Mouse (Mus musculus) common myeloid progenitor, adult 5-6 weeks (primary cell): ENCODE measurements around the gene Ager. TPM values are rescaled to one million over a fixed set of nuclear protein-coding genes. Genes with fewer than 3 reads are reported as not detected.

ENCODE experiments used
- ATAC-seq: replicated peaks from 2 replicates; pipeline ENCODE4 v1.8.0; 2016; ENCODE audit warnings: low read depth, mild to moderate bottlenecking, moderate TSS enrichment, inconsistent platforms; ENCODE audit not compliant: poor library complexity, severe bottlenecking
- total RNA-seq: library from RNA; stranded (forward); fragments of 200-1000, 187-1606 nt; gene quantifications from 2 replicates; pipeline ENCODE4 v1.2.3, GENCODE M21; 2017

Gene Ager
- total RNA-seq, 1 experiment from 2014 or later = 0.73 TPM

DNA sequence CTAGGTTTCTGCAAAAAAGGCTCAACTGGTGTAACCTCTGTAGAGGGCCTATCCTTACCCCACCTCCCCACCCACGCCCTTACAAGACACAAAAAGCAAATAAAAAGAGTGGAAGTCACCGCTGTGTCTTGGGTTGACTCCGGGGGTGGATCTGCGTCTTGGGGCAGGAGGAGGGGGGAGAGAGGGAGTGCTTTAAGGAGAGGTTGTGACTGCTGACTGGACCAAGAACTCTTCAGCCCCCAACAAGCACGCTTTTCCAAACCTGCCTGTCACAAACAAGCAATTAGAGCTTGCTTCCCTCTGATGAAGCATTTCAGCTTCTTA, 30.9 kb downstream of the Ager start:
- no peak for ATAC-seq

DNA sequence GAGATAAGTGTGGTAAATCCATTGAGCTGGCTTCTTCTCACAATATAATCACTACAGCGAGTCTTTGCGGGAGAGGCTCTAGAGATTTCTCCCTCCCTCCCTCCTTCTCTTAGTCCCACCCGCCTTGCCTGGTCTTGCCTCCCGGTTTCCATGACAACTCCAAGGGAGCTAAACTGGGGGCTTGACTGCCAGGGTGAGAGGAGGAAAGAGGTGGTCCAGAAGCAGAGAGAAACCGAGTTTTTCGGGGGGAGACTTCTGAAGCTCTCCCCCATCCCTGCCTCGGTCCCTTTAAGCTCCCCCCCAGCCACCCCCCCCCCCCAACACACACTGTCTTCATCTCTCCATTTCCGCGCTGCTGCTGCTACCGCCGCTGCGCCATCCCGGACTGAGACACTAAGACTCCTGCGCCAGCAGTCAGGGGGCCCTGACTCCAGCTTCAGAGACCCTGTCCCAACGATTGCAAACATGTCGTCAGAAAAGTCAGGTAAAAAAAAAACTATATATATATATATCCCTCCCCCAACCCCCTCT, 31.6 kb downstream of the Ager start, which contains the start of gene Prrt1:
Gene Prrt1, plus strand, starts transcription at position 313 of the 531 bp plus-strand sequence.
- ATAC-seq = no peak

DNA sequence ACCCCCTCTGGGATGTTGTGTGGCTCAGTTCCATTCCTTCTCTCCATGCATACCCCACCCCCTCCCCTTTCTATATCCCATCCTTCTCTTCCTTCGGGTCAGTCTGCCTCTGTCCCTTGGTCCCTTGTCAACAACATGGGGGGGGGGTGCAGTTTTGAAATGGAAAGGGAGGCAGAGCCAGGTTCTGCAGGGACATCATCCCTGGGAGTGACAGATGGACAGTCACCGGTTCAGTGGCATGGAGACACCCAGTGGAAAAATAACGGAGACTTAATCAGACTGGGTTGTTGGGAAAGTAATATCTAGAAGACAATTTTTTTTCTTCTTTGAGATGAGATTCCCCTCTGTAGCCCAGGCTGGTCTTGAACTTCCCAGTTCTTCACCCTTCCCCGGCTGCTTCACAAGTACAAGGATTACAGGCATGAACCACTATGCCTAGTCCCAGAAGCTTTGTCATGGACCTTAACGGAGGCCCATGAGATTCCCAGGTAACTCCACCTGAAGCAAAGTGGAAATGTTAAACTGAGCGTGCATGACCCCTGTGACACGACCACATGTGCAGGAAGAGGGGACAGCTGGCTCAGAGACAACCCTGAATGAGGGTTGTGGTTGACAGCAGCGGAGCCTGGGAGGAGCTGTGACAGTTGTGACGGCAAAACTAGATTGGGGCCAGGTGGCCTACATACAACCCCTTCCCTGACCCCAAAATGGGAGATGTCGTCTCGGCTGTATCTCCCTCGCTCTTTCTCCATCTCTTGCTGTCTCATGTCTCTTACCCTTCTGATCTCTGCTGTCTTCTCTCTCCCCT, 32.3 kb downstream of the Ager start:
- no peak for ATAC-seq

DNA sequence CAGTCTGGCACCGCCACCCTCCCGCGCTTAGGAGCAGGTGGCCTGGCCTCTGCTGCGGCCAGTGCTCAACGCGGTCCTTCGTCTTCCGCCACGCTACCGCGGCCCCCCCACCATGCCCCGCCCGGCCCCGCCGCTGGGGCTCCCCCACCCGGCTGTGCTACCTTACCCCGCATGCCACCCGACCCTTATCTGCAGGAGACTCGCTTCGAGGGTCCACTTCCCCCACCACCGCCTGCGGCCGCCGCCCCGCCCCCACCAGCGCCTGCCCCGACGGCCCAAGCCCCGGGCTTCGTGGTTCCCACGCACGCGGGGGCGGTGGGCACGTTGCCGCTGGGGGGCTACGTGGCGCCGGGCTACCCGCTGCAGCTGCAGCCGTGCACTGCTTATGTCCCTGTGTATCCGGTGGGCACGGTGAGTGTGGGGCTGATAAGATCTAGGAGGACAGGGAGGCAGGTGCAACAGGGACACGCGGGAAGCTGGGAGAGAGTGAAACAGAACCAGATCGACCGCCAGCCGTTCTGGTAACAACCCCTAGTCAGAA, 33.2 kb downstream of the Ager start:
- no peak for ATAC-seq

DNA sequence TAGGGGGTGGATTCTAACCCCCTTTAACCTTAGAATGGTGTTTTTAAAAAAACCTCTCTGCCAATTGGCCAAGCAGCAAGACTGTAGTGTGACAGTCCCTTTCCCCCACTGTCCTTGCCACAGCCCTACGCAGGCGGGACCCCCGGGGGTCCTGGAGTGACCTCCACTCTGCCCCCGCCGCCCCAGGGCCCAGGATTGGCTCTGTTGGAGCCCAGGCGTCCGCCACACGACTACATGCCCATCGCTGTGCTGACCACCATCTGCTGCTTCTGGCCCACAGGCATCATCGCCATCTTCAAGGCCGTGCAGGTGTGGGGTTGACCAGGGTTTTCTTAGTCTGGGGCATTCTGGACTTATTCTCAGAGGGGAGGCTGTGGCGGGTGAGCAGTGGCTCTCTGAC, 34.0 kb downstream of the Ager start:
- no peak for ATAC-seq

DNA sequence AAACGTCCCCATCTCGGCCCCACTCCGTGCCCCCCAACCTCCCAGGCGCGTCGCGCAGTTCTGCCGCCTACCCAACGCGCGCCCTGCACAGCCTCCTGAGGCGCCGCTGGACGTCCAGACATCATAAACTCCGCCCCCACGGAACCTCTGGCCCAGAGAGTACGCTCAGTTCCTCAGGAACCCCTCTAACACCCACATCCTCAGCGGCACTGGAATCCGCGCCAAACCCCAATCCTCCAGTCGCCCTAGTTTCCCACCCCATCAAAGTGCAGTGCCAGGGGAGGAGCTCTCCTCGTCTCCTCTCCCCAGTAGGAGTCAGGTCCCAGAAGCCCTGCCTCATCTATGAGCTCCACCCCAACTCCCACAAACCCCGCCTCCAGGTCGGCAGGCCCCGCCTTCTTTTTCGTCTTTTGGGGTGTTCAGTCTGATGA, 34.6 kb downstream of the Ager start:
- peak; percentile 86 for ATAC-seq

DNA sequence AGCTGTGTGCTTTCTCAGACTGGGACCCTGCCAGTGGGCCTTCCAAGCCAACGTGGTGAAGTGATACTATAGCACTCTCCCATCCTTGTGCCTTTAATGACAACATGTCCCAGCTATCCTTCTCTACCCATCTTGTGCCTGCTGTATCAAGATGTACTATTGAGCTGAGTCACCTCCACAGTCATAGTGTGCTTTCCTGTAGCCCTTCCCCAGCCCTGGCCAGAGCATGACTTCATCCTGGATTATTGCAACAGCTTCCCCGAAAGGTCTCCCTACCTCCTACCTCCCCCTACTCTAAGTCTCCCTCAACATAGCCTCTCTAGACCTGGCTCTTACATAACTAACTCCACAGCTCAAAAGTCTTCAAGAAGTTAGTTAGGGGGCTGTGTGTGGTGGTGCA, 38.0 kb downstream of the Ager start:
- no peak for ATAC-seq

DNA sequence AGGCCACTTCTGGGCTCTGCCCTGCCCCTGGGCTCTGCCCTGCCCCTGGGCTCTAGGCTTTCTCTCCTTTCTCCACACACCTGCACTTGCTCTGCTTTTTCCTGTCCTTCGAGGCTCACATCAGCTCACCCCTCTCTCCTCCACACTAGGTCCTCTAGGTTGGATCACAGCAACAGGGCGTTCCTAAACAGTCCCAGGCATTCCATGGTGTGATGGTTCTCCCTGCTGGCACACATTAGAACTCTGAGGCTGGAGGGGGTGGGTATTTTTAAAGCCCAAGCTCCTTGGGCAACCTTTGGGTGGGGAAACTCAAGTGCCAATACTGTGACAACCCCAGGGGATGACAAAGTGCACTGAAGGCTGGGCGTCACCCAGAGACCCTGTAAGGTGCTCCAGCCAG, 39.8 kb downstream of the Ager start:
- no peak for ATAC-seq

DNA sequence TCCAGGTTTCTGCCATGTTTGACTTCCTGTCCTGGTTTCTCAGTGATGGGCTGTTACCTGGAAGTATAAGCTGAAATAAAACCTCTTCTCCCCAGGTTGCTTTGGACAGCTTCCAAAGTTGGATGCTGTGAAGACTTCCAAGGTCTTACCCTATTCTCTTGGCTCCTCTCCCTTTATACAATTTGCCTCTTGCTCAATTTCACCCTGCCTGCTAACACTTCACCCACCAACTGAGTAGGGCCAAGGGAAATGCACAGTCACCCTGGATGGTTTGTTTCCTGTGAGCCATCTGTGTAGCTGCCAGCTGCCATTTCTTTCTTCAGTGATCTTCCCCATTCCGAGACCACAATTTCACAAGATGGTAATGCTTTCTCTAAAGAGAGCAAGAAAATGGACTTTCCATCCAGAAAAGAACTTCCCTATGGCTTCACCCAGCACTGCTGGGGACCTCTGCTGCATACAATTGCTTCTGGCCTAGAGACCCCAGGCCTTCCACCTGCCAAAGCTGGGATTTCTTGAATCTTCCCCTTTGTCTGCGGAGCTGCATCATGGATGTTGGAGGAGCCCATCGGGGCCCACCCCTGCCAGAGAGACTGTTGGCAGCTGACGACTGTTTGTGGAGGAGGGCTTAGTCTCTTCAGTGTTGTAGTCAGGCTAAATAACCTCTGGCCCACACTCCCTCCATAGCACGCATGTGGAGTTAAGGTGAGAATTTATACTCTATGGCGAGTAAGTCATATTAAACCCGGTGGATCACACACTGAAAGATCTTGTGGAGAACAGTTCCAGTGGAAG, 42.0 kb downstream of the Ager start:
- peak; percentile 72 for ATAC-seq

DNA sequence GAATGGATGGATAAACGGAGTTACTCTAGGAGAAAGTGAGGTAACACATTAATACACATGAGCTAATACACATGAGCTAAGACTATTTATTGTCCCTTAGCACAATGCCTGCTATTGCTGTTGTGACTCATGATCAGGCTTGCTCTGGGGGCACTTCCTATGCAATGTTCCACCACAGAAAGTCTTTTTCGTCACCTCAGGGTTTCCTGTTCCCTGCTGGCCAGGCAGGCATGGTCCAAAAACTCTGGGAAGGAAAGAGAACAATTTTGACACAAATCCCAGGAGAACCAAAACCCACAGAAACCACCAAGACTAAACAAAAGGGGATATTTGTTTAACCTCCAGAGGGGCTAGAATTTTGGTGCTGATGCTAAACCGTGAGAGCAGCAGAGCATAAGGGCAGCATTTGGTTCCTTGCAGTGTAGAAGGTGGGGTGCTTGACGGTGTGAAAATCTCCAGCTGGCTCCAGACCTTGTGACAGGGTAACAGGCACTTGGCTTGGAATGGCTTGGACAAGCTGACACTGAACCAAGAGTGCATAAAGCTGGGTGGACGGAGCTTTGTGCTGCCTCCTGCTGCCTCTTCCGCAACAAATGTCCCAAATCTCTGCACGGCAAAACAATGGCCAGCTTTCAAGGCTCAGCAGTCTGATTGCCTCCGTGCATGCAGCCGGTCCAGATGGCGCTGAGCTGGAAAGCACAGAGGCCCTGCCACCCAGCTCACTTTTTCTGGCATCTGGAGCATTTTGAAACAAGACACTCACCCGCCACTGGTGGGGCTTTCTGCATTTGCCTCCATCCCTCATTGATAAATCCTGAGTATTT, 43.3 kb downstream of the Ager start:
- ATAC-seq = no peak

DNA sequence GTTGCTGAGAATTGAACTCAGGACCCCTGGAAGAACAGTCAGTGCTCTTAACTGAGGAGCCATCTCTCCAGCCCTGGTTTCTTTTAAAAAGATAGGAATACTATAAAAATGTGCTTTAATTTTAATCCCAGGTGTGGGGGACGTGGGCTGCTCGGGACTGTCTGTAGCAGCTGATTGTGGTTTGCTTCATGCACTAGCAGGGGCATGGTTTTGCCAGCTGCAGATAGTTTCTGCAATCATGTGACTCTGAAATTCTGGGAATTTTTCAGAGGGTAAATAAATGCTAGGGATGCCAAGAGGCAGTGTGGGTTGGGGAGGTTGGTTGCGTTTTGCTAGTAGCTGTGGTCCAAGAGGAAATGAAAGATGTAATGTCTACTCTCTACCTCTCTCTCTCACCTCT, 44.3 kb downstream of the Ager start:
- ATAC-seq = no peak

DNA sequence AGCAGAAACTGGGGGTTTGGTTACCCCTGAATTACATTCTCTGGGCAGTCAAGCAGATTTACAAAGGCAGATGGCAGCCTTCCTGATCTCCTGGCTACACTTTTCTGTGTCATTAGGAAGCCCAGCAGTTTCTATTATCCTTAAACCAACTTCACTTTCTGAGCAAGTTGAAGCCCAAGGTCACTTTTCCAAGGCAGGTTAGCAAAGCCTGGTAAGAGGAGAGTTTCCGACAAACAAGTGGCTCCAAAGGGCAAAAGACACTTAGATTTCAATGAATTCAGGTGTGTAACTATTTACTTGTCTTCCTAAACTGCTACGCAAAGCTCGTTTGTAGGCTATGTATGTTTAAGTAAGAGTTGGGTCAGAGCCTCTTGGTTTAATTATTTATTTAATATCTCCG, 45.7 kb downstream of the Ager start:
- ATAC-seq = no peak

DNA sequence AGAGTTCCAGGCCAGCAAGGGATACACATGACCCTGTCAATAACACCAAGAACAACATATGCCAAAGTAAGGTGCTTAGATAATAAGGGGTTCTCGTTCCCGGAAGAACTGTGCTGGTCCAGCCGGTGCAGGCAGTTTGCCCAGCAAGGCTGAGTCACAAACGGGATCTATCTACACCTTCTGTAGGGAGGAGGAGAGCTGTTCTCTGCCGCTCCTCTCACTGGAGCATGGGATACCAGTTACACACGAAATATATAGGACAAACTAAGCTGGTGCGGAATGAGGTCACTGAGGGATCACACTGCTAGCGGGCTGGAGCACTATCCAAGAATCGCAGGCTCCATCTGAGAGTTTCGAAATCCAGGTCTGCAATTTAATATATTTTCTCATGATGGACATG, 46.3 kb downstream of the Ager start:
- ATAC-seq = no peak

DNA sequence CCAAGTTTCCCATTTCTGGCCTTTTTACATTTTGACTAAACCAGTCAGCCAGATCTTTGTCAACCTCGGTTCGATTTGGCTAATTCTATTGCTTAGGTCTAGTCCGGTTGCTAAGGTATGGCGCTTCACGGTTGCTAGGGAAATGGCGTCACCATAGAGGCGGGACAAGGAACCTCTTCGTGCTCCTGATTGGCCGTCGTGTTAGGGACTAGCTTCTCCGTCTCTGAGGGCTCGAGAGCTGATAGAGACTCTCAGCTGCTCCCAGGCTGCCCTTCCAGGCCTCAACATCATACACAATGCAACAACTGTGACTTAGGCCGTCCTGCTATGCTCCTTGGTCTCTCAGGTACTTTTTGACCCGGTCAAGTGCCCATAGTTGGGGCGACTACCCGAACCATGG, 46.9 kb downstream of the Ager start, which contains the start of gene Fkbpl:
Gene Fkbpl, plus strand, starts transcription at position 157 of the 400 bp plus-strand sequence.
- peak; percentile 77 for ATAC-seq

DNA sequence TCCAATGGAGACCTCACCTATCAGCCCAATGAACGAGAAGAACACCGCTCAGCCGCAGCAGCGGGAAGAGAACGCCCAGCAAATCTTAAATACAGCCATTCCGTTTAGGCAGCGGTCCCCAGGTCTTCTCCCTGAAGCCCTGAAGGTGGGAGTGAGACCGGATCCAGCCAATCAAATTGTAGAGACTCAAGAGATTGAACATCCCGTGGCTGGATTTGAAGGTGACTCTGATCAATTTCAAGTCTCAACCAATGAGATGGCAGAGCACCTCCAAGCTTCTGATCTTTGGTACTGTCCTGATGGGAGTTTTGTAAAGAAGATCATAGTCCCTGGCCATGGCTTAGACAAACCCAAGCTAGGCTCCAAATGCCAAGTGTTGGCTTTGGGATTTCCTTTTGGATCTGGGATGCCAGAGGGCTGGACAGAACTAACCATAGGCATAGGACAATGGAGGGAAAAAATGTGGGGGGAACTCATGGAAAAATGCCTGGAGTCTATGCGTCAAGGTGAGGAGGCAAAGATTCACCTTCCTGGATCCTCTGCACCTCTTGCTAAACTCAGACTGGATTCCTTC, 47.7 kb downstream of the Ager start:
- ATAC-seq = no peak

DNA sequence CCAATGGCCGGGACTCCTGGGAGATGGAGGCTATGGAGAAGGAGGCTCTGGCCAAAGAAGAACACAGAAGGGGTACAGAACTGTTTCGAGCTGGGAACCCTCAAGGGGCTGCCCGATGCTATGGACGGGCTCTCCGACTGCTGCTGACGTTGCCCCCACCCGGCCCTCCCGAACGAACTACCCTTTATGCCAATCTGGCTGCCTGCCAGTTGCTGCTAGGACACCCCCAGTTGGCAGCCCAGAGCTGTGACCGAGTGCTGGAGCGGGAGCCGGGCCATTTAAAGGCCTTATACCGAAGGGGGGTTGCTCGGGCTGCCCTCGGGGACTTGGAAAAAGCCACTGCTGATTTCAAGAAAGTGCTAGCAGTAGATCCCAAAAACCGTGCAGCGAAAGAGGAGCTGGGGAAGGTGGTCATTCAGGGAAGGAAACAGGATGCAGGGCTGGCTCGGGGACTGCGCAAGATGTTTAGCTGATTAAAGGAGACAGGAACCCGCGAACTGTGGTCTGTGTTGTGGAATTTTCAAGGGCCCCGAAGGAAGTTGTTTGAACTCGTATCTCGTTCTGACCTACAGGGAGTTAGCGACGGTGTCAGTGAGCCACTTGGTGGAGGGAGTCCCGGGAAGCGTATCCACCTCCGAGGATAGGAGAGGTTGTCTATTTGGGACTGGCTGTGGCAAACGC, 48.3 kb downstream of the Ager start:
- no peak for ATAC-seq

DNA sequence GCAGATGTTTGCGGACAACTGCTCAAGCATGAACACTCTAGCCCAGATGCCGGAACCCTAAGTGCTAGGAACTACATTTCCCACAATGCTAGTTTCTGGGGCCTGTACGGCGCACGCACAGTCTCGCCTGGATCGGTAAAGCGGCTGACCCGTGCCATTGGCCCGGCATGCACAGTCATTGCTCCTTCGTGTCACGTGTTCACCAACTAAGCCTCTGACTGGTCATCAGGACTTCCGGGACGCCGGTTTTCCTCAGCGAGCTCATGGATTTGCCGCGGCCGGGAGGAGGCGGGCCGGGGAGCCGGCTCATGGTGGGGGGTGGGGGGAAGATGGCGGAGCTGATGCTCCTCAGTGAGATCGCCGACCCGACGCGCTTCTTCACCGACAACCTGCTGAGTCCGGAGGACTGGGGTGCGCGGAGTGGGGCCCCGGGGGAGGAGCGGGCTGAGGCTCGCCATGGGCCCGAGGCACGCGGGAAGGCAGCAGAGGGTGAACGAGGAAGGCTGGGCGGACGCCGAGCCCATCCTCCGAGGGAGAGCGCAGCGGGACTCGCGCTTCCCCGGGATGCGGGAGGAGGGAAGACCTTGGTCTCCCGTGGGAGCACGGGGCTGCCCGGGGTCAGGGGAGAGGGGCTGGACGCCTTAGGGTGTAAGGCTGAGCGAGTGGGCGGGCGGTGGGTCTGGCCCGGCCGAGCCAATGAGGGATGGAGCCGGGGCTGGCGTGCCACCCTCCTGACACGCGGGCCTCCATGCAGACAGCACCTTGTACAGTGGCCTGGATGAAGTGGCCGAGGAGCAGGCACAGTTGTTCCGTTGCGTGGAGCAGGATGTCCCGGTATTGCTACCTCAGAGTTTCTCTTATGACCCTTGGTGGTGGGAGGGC, 49.5 kb downstream of the Ager start, which contains the start of gene Atf6b:
Gene Atf6b, plus strand, starts transcription at position 241 of the 882 bp plus-strand sequence.
- ATAC-seq = peak; percentile 87
